Mouse (Mus musculus): ENCODE results near the gene Spns2.

Gene Spns2

GRCm38 (mm10) chr11:72489881-72490301, at the start of gene Spns2:
Spns2 (minus strand) TSS chr11:72489904.
- peak; percentile 97 for DNase-seq

- DNase-seq = no peak
Measured at GRCm38 (mm10) chr11:72538811-72539210, 49.1 kb upstream of the Spns2 start.

- peak; percentile 60 for DNase-seq
Measured at GRCm38 (mm10) chr11:72538037-72538755, 48.5 kb upstream of the Spns2 start.

- DNase-seq = no peak
Measured at GRCm38 (mm10) chr11:72537503-72537902, 47.8 kb upstream of the Spns2 start.

GRCm38 (mm10) chr11:72535519-72535918, 45.8 kb upstream of the Spns2 start:
- no peak for DNase-seq

- no peak for DNase-seq
Measured at GRCm38 (mm10) chr11:72532890-72533289, 43.2 kb upstream of the Spns2 start.

GRCm38 (mm10) chr11:72531632-72532031, 41.9 kb upstream of the Spns2 start:
- DNase-seq = no peak

GRCm38 (mm10) chr11:72531144-72531543, 41.4 kb upstream of the Spns2 start:
- no peak for DNase-seq

GRCm38 (mm10) chr11:72526190-72526589, 36.5 kb upstream of the Spns2 start:
- no peak for DNase-seq

GRCm38 (mm10) chr11:72523711-72524110, 34.0 kb upstream of the Spns2 start:
- no peak for DNase-seq

- DNase-seq = peak; percentile 51
Measured at GRCm38 (mm10) chr11:72522616-72523041, 32.9 kb upstream of the Spns2 start.

- no peak for DNase-seq
Measured at GRCm38 (mm10) chr11:72521598-72522541, 32.2 kb upstream of the Spns2 start.

- no peak for DNase-seq
Measured at GRCm38 (mm10) chr11:72519895-72520294, 30.2 kb upstream of the Spns2 start.

- DNase-seq = no peak
Measured at GRCm38 (mm10) chr11:72519189-72519588, 29.5 kb upstream of the Spns2 start.

- DNase-seq = no peak
Measured at GRCm38 (mm10) chr11:72518449-72518848, 28.7 kb upstream of the Spns2 start.

GRCm38 (mm10) chr11:72514967-72515366, 25.3 kb upstream of the Spns2 start:
- no peak for DNase-seq

GRCm38 (mm10) chr11:72508651-72509050, 18.9 kb upstream of the Spns2 start:
- DNase-seq = no peak

GRCm38 (mm10) chr11:72507651-72508050, 17.9 kb upstream of the Spns2 start:
- DNase-seq = no peak

GRCm38 (mm10) chr11:72504016-72504797, 14.5 kb upstream of the Spns2 start:
- no peak for DNase-seq

- no peak for DNase-seq
Measured at GRCm38 (mm10) chr11:72503501-72503921, 13.8 kb upstream of the Spns2 start.

- no peak for DNase-seq
Measured at GRCm38 (mm10) chr11:72502236-72502635, 12.5 kb upstream of the Spns2 start.

- DNase-seq = no peak
Measured at GRCm38 (mm10) chr11:72501426-72502002, 11.8 kb upstream of the Spns2 start.

- DNase-seq = peak; percentile 56
Measured at GRCm38 (mm10) chr11:72500139-72500538, 10.4 kb upstream of the Spns2 start.

Measured in layer of hippocampus, adult 9-11 months (tissue).